Mouse (Mus musculus) left cerebral cortex, postnatal 10 days (tissue): ENCODE measurements at regions not wholly inside any gene's neighbourhood (a gene's known extent, or its start where the extent isn't known, plus 50 kb on each side); places are given as distances from the start of the nearest gene placed in this dataset.
A peak's percentile ranks its signal among the peaks of the same experiment; 100 is the strongest.

Source experiments
- DNase-seq, 2 experiments: peaks; one replicate each; pipeline ENCODE4 v3.0.0; 2021 to 2022; ENCODE audit warnings: low spot score in 2 of 2, mixed read lengths in 1 of 2; ENCODE audit errors: extremely low spot score in 1 of 2
- intact Hi-C: fragments of 180-260 bp; cut with DNase I; formaldehyde crosslinking; loops from one replicate; pipeline ENCODE4 v1.15.1; 2025

DNA sequence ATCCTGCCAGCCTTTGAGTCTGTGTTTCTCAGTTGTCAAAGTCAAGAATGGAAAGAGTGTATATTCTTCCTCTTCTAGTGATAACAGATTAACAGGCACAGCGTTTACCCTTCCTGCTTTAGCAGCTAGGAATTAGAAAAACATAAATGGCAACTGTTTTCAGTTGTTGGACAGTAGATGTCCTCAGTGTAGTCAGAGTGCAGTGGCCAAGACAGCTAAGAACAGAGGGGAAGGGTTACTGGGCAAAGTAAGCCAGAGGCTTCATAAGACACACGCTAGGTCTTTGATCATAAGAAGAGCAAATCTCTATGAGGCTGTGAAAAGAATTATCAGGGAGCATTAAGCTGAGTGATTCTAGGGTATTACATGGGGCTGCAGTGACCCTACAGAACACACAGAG is 191.3 kb downstream of the Cyp26b1 start:
- intact Hi-C loops = no loop called here
- no peak for DNase-seq

DNA sequence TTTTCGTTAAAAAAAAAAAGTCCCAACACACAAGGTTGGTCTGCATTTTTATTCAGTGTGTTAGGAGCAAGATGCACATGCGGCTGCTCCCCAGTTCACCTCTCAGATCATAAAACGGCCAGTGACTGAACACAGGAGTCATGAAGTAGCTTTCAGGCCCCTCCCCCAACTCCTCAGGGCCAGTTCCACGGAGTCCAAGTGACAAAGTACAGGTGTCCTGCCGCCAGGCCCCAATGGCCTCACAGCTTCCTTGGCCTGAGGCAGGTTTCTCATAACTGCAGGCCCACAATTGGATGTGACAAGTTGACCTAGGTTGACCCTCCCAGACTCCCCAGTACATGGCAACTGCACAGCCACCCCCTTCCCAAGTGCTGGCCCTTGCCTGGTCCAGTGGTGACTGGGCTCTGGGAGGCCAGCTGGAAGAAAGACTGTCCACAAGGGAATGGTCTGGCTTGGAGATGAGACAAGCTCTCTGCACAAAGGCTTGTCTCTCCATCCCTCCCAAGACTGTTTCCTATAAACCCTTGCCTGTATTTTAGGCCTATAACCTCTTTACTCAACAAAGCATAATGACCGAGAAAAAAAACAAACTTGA is 199.1 kb downstream of the Cyp26b1 start:
- DNase-seq = no peak
- intact Hi-C loops = no loop called here

DNA sequence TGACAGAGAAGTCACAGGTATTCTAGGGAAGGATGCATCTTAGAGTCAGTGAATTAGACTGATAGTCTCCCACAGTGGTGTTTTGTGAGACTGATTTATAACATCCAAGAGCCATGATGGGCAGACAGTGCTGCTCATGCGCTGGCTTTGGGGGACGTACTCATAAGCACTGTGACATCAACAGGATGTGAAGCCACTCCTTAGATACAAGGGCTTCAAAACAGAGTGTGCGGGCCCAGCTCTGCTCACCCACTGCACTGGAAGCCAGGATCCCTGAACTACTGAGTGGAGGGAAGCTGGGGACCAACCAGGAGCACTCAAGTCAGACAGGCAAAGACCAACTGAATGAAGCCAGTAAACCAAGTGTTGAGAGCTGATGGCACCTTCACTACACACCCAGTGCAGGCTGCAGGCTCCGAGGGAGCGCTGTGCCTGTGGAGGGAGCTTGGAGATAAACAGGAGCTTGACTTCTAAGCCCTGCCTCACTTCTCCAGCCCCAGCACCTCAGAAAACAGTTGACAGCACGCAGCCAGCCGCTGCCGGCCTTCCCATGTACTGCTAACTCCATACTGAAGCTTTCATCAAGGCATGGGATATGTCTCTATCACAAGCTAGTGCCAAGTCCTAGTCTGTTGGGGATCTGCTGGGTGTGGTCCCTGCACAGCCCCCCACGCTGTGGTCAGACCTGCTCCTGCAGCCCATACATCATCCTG is 200.0 kb downstream of the Cyp26b1 start:
- DNase-seq = no peak
- intact Hi-C loops = no loop called here

DNA sequence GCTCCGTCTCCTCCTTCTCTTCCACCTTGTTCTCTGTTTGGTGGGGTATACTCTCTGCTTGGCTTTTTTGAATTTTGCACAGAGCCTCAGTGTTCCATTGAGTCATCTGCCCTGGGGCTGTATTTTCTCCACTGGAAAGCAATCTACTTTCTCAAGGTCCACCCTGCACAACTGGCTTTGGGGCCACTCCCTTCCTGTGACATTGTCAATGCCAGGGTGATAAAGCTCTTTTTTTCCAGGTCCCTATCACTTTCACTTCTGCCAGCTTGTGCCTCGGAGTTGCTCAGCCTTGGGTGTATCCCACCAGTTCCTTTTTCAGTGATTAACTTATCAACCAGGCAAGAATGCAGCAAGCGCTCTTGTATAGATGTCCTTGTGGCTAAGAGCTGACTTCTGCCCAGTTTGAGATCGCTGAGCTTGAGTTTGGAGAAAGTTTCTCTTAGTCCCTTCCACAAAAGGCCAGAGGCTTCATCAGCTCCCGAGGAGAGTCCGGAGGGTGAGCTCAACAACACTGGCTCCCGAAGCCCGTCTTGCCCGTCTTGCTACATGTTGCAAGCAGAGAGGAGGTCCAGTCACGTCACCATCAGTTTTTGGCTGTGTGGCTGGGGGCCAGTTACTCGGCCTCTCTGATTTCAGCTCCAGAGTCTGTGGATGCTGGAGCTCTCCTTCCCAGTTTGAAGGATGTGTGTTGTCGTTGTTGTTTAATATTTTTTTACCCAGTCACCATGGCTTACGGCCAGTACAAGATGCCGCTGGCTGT is 200.8 kb downstream of the Cyp26b1 start:
- intact Hi-C loops = no loop called here
- DNase-seq = no peak

DNA sequence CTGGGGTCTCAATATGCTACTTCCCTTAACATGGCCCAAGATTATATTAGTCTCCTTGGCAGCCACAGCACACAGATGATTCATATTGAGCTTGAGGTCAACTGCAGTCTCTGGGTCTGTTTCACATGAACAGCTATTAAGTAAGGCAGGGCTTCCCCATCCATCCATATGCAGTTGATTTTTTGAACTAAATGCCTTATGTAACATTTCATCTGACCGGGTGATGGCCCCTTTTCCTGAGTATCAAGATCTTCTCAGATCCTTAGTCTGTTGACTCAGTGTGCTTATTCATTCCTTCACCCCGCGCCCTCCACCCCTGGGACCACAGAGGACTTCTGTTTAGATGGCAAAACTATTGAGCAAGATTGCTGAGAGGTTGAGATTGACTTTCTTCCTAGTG is 202.7 kb downstream of the Cyp26b1 start:
- no peak for DNase-seq
- intact Hi-C loops = no loop called here

DNA sequence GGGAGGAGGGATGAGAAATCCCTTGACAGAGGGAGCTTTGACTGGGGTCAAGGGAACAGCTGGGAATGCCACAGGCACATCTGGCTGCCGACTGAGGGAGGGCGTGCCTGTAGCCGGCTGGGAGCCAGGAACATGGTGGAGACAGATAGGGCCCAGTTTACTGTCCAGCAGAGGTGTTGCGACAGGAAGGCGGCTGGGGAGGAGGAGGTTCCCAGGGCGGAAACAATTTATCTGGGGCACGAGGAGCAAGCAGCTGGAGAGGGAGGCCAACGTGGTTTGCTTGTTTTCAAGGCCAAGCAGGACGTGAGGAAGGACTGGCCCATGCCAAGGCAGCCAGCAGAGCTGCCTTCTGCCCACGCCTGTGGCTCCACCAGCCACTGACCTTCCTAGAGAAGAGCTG is 208.0 kb downstream of the Cyp26b1 start:
- intact Hi-C loops = no loop called here
- DNase-seq = peak in 1 of 2 experiments; percentile 47

DNA sequence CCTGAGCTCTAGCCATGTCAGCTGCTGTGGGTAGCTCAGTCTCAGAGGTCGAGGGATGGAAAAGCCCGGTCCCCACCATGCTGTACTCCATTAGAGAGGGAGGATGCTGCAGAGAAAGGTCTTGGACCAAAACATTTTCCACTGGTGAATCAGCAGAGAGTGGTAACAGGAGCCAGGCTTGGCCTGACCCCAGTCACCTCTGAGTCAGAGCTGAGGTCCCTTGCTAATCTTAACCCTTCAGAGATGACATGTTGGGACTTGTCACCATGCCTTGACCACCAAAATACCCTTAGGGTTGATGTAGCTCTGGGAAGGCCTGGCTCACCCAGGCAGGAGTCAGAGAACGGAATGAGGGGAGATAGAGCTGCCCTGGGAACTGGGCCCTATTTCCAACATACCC is 210.0 kb downstream of the Cyp26b1 start:
- DNase-seq = no peak
- intact Hi-C loops = no loop called here

DNA sequence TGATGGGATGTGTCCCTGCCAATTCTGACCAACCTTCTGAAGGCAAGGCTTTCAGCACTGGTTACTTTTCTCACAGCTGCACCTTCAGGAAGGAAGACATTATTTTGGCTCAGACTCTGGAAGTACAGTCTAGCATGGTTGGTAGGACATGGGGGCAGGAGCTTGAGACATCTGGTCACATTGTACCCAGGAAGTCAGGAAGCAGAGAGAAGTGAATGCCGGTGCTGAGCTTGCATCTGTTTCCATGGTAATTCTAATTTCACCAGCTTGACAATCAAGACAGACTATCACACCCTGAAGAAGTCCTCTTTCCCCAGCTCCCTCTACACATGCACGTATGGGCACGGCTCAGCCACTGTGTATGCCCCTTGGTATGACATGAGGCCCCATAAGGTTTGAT is 210.6 kb downstream of the Cyp26b1 start:
- no peak for DNase-seq
- intact Hi-C loops = no loop called here

DNA sequence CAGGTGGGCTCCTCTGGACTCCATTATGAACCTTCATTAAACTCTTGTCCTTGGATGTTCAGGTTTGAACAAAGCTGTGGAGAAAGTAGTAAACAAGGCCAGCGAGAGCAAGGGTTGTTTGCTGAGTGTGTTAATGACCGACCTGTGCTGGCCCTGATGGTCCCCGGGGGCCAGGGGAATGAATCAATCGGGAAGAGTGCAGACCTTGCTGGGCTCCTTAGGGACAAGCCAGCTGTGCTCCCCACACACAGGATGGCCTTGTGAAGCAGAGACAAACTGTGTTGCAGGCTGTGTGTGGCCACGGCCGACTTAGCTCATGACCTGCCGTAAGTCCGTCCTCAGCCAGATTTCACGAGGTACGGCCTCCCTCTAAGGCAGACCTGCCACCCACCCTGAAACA is 212.1 kb downstream of the Cyp26b1 start:
- intact Hi-C loops = no loop called here
- no peak for DNase-seq

DNA sequence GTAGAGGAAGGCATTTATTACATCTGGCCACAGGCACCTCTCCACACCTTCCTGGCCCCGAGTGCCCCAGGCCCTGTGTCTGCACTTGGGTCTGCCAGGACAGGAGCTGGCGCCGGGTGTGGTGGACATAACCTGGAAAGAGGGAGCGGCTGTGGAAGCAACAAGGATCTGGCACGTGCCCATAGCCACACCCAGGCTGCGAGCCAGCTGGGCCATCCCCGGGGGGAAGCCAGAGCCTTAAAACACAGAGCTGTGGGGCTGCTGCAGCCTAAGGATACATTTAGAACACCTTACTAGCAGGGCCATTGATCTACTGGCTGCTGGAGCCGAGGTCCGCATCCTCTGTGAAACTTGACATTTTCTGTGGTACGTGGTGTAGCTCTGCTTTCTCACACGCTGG is 217.0 kb downstream of the Cyp26b1 start:
- intact Hi-C loops = no loop called here
- no peak for DNase-seq

DNA sequence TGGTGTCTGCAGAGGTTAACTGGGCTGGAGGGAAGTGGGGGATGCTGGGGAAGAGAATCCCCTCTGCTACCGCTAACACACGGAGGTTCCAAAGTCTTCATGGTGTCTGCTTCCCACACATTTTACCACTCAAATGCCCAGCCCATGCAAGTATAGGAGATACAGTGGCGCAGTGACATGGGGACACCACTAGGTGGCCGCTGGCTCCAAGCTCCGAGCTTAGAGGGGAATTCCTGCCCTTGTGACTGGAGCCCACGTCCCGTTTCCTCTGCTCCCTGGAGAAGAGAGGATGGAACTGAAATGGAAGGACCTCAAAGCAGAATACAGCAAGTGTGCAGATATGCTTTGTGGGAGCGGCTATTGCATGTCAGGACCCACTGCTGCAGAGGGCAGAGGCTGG is 218.2 kb downstream of the Cyp26b1 start:
- DNase-seq = peak; percentile 8 to 45
- intact Hi-C loops = no loop called here

DNA sequence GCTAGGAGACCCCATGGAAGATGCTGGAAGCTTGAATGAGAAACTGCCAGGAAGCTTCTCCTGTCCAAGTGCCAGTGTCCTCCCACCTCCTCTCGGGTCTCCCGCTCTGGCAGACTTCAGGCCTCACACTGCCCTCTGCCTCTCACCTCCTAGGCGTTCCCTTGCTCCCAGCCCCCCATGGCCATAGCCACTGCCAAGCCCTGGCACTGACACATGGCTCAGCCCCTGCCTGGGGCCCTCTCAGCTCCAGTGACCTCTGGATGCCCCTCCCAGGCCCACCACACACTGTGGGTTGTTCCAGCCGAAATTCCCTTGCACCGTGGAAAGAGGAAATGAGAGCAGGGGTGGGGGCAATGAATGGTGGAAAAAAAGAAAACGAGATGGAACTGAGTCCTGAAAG is 227.3 kb downstream of the Cyp26b1 start:
- DNase-seq = no peak
- intact Hi-C loops = no loop called here

DNA sequence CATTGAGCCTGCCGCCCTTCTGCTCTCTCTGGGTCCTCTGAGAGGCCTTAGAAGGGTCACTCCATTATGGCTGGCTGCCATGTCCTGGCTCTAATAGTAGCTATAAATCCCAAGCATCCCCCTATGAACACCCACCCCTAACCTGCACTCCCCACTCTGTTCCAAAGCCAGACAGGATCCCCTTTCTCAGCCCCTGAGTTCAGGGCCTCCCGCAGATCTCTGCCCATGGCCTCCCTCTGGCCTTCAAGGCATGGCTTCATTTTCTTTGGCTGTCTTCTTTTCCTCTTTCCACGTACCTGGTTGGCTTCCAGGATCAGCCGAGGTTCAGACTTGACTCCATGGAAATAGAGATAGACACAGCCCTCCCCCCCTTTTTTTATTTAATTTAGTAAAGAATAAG is 227.8 kb downstream of the Cyp26b1 start:
- intact Hi-C loops = no loop called here
- DNase-seq = no peak

DNA sequence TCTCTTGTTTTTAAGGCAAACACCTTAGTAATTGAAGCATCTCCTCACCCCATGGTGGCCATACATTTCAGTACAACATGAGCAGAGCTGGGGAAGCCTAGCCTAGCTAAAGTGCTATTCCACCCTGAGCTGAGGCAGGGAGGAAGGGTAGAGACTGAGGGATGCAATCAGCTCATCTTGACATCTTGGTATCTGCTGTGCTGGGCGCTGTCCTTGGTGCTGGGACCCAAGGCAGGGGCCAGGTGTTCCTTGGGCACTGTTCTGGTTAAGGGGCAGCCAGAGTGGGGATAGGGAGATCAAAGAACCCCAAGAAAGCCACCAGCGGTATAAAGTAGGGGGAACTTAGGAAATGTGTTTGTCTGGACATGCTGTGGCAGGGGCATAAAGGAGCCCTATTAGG is 228.7 kb downstream of the Cyp26b1 start:
- DNase-seq = no peak
- intact Hi-C loops = no loop called here

DNA sequence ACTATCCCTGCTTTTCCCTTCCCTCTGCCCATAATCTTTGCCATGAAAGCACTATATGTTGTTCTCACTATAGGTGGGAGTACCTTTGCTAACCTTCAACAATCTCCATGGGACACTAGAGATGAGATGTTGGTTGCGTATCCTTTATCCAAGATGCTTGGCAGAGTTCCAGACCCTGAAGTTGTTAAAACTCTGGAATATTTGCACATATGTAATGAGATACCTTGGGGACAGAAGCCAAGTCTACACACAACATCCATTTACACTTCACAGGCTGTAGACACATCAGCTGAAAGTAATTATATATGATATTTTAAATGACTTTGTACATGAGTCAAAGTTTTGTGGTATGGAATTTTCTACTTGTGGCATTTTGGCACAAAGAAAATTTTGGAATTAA is 231.4 kb downstream of the Cyp26b1 start:
- intact Hi-C loops = no loop called here
- no peak for DNase-seq

DNA sequence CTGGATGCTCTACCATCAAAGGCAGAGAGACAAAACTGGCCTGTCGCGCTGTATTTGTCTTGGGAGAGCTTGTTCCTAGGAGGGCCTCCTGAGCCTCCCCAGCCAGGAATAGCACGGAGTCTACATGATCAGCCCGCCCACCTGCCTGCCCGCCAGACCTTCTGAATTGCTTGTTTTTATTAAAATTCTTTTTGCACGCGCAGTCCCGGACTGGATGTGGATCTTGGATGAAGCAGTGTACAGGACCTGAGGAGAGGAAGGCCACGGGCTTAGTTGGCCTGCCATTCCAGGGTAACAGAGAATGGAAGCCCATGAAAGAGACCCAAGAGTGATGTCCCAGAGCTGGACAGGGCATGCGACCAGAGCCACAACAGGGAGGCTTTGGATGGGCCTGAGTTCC is 235.8 kb downstream of the Cyp26b1 start:
- peak in 1 of 2 experiments; percentile 41 for DNase-seq
- intact Hi-C loops = no loop called here

DNA sequence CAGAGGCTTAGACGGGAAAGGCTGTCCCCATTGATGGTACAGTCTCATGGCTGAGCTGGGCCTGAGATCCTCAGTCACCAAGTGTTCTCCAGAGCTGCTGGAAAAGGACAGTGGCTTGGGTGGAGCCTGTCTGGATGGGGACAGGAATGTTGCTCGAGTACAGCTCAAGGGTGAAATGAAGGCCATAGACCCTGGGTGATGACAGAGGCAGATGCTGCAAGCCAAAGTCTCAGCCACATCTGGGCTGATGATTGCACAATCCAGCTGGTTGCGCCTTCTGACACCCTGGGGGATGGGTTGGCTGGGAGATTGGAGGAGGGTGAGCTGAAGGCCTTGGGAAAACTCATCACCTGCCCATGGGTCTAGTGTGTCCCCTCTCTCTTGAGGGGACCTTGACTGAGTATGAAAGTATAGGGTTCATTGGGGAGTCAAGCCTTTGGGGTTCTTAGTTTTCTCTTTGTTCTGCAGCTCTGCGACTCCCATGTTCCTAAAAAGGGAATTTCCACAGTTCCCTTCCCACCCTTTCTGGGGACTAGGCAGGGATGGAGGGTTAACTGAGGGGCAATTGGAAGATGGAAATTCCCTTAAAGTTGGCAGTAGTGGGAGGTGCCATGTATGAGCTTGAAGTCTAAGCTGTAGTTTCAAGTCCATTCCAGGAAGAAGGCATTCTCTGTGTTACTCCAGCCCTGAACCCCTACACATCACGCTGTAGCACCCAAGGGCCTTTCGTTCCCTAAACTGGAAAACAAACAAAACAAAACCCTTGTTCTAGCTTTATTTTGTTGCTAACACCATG is 240.1 kb downstream of the Cyp26b1 start:
- intact Hi-C loops = no loop called here
- DNase-seq = no peak

DNA sequence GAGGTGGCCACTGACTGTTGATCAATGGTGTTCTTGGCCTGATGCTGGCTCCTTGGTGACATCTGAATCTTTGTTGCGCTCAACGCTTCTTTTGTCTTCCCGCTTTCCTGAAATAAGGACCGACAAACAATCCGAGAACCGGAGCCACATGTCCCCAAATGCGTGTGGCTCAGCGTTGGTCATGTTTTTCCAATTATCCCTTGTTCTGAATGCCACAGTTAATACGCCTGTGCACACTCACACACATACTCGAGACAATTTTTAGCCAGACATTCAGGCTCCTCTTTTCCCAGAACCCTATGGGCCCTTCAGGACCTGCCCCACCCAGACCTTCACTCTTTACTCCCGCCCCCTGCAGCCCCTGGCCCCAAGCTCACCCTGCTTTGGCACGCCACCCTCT is 248.8 kb downstream of the Cyp26b1 start:
- intact Hi-C loops = no loop called here
- no peak for DNase-seq

DNA sequence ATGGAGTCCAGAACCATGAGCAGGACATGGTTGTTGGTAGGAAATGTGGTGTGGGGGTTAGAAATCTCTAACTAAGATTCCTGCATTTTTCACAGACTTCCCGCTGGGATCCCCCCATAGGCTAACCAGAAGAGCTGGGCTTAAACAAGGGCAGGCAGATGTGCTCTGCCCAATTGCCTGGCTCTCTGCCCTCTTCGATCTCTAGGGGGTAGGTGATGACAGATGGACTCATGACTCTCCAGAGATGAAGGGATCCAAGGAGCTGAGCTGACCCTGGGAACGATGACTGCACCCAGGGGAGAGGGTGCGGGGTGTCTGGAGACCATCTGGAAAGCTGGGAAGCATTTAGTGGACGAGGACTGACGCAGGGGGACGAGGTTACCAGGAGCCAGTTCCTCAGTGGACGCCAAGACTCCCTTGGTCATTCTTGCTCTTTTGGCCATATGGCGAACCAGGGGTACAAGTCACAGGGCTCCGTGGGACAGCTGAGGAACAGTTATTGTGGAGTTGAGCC is 260.0 kb downstream of the Cyp26b1 start:
- intact Hi-C loops = no loop called here

More for the DNA sequence above, 260.0 kb downstream of the Cyp26b1 start:
- DNase-seq = no peak
